Mouse (Mus musculus) left cerebral cortex, postnatal 10 days (tissue): ENCODE measurements around the gene Tecta. TPM values are rescaled to one million over a fixed set of nuclear protein-coding genes. Genes with fewer than 3 reads are reported as not detected.

ENCODE experiments used
- DNase-seq, 2 experiments: peaks; one replicate each; pipeline ENCODE4 v3.0.0; 2021 to 2022; ENCODE audit warnings: low spot score in 2 of 2, mixed read lengths in 1 of 2; ENCODE audit errors: extremely low spot score in 1 of 2
- intact Hi-C: fragments of 180-260 bp; cut with DNase I; formaldehyde crosslinking; loops from one replicate; pipeline ENCODE4 v1.15.1; 2025
- microRNA-seq: library from miRNA; unstranded; fragments of <30 nt; microRNA quantifications from one replicate; pipeline ENCODE4 v1.2.0, GENCODE M21; 2022
- total RNA-seq, 2 experiments: library from RNA; stranded (reverse); gene quantifications; 2 replicates each; pipeline ENCODE4 v1.2.3; 2021

Tecta gene
- total RNA-seq, 2 experiments from 2014 or later, result 0.43 to 0.58 TPM

- intact Hi-C loops, result no loop called here
- DNase-seq, result no peak
Observed at GRCm38 (mm10) chr9:42293051-42293450, 106.7 kb downstream of the Tecta start.

GRCm38 (mm10) chr9:42279676-42280075, 120.1 kb downstream of the Tecta start:
- intact Hi-C loops, result no loop called here
- DNase-seq, result no peak

Small RNAs within 50 kb of the gene (microRNA-seq; reads per million reads assigned to microRNA genes)
- not detected for gene Gm44311

Other genes with a start within 250 kb of the Tecta start
- gene Sc5d, start 135.7 kb downstream of the Tecta start, total RNA-seq, result 10 to 100 TPM; 54.2 to 60.9 TPM
- 10 to 100 TPM; 38.1 to 45.1 TPM for gene Tbcel, start 107.9 kb upstream of the Tecta start, total RNA-seq